Mouse (Mus musculus) MEL (cell line): ENCODE data around the gene Pik3r1. TPM values are rescaled to one million over a fixed set of nuclear protein-coding genes. Genes with fewer than 3 reads are reported as not detected.

Experiments used
- DNase-seq: peaks from one replicate; pipeline ENCODE4 v3.0.0; 2011; ENCODE audit warnings: low read depth, low spot score
- H3K27ac ChIP-seq: 2 replicates; pipeline ENCODE4 v1.5.1; 2012; ENCODE audit warnings: low read depth, mild to moderate bottlenecking, control low read depth, low read length, moderate library complexity; ENCODE audit not compliant: control insufficient read depth
- H3K27me3 ChIP-seq, 2 experiments: fragments of 150-350 bp in 1 of 2; sonication (generic) in 1 of 2; 2 replicates each; pipeline ENCODE4 v1.6.1; 2012; ENCODE audit warnings: low read length in 2 of 2, mild to moderate bottlenecking in 2 of 2, improper control_type of control experiment in 1 of 2, moderate library complexity in 1 of 2; ENCODE audit not compliant: insufficient read depth in 2 of 2, control insufficient read depth in 1 of 2
- H3K36me3 ChIP-seq, 2 experiments: 2 replicates each; pipeline ENCODE4 v1.6.1; 2012 to 2014; ENCODE audit warnings: low read length in 2 of 2, improper control_type of control experiment in 1 of 2, inconsistent platforms in 1 of 2, mild to moderate bottlenecking in 1 of 2; ENCODE audit not compliant: insufficient read depth in 2 of 2, control insufficient read depth in 1 of 2
- H3K4me1 ChIP-seq, 2 experiments: fragments of 150-350 bp in 1 of 2; sonication (generic) in 1 of 2; 2 replicates each; pipeline ENCODE4 v1.6.1; 2012; ENCODE audit warnings: low read length in 2 of 2, improper control_type of control experiment in 1 of 2, mild to moderate bottlenecking in 1 of 2; ENCODE audit not compliant: insufficient read depth in 2 of 2, control insufficient read depth in 1 of 2
- H3K4me3 ChIP-seq, 2 experiments: fragments of 150-350 bp in 1 of 2; sonication (generic) in 1 of 2; 2 replicates each; pipeline ENCODE4 v1.5.1; 2012; ENCODE audit warnings: low read depth in 2 of 2, low read length in 2 of 2, mild to moderate bottlenecking in 2 of 2, moderate library complexity in 2 of 2, control low read depth in 1 of 2, improper control_type of control experiment in 1 of 2; ENCODE audit not compliant: control insufficient read depth in 1 of 2, insufficient read depth in 1 of 2
- H3K79me2 ChIP-seq: 2 replicates; pipeline ENCODE4 v1.6.1; 2012; ENCODE audit warnings: mild to moderate bottlenecking, low read length, moderate library complexity; ENCODE audit not compliant: control insufficient read depth, poor library complexity, insufficient read depth
- H3K9ac ChIP-seq: 2 replicates; pipeline ENCODE4 v1.6.1; 2012; ENCODE audit warnings: low read depth, mild to moderate bottlenecking, control low read depth, low read length, moderate library complexity; ENCODE audit not compliant: control insufficient read depth, poor library complexity, severe bottlenecking
- H3K9me3 ChIP-seq: fragments of 150-350 bp; sonication (generic); replicated peaks from 2 replicates; pipeline ENCODE4 v1.6.1; 2012; ENCODE audit warnings: mild to moderate bottlenecking, low read length, improper control_type of control experiment, moderate library complexity; ENCODE audit not compliant: insufficient read depth
- CTCF ChIP-seq, 3 experiments: IDR thresholded peaks in 2 of 3; conservative IDR thresholded peaks in 1 of 3; 2 replicates each; pipeline ENCODE4 v1.5.1; 2011 to 2012; ENCODE audit warnings: low read length in 3 of 3, low read depth in 2 of 3, mild to moderate bottlenecking in 2 of 3, improper control_type of control experiment in 1 of 3, inconsistent platforms in 1 of 3, mixed read lengths in 1 of 3, moderate library complexity in 1 of 3; ENCODE audit not compliant: control insufficient read depth in 1 of 3, insufficient read depth in 1 of 3, poor library complexity in 1 of 3, severe bottlenecking in 1 of 3
- ELF1 ChIP-seq: IDR thresholded peaks from 2 replicates; pipeline ENCODE4 v1.6.1; 2014; ENCODE audit warnings: low read depth, mild to moderate bottlenecking, inconsistent platforms, low read length, improper control_type of control experiment, moderate library complexity
- EP300 ChIP-seq, 2 experiments: IDR thresholded peaks; 2 replicates each; pipeline ENCODE4 v1.6.1; 2011; ENCODE audit warnings: improper control_type of control experiment in 2 of 2, low read length in 2 of 2, low read depth in 1 of 2, mild to moderate bottlenecking in 1 of 2
- ETS1 ChIP-seq: IDR thresholded peaks from 2 replicates; pipeline ENCODE4 v1.6.1; 2012; ENCODE audit warnings: low read depth, mild to moderate bottlenecking, inconsistent platforms, low read length, improper control_type of control experiment, moderate library complexity
- GABPA ChIP-seq: IDR thresholded peaks from 2 replicates; pipeline ENCODE4 v1.6.1; 2012; ENCODE audit warnings: low read depth, mild to moderate bottlenecking, inconsistent platforms, low read length, improper control_type of control experiment, moderate library complexity
- GATA1 ChIP-seq: IDR thresholded peaks from 2 replicates; pipeline ENCODE4 v1.6.1; 2011; ENCODE audit warnings: low read depth, low read length, improper control_type of control experiment
- JUND ChIP-seq: IDR thresholded peaks from 2 replicates; pipeline ENCODE4 v1.6.1; 2011; ENCODE audit warnings: low read depth, mild to moderate bottlenecking, improper control_type of control experiment, low read length
- MAFK ChIP-seq: IDR thresholded peaks from 2 replicates; pipeline ENCODE4 v1.6.1; 2011; ENCODE audit warnings: low read depth, mild to moderate bottlenecking, low read length, improper control_type of control experiment, borderline replicate concordance
- MAZ ChIP-seq: IDR thresholded peaks from 2 replicates; pipeline ENCODE4 v1.6.1; 2012; ENCODE audit warnings: low read depth, mild to moderate bottlenecking, inconsistent platforms, low read length, improper control_type of control experiment
- MXI1 ChIP-seq: IDR thresholded peaks from 2 replicates; pipeline ENCODE4 v1.6.1; 2011; ENCODE audit warnings: mild to moderate bottlenecking, low read depth, low read length, improper control_type of control experiment
- NELFE ChIP-seq: IDR thresholded peaks from 2 replicates; pipeline ENCODE4 v1.6.1; 2011; ENCODE audit warnings: low read depth, low read length, improper control_type of control experiment
- NRF1 ChIP-seq: IDR thresholded peaks from 2 replicates; pipeline ENCODE4 v1.6.1; 2014; ENCODE audit warnings: low read depth, mild to moderate bottlenecking, inconsistent platforms, low read length, improper control_type of control experiment, moderate library complexity; ENCODE audit not compliant: poor library complexity, insufficient read depth, severe bottlenecking
- POLR2AphosphoS2 ChIP-seq: IDR thresholded peaks from 2 replicates; pipeline ENCODE4 v1.6.1; 2011; ENCODE audit warnings: low read length, improper control_type of control experiment
- SIN3A ChIP-seq: IDR thresholded peaks from 2 replicates; pipeline ENCODE4 v1.6.1; 2012; ENCODE audit warnings: low read length, improper control_type of control experiment, inconsistent platforms
- SMC3 ChIP-seq: IDR thresholded peaks from 2 replicates; pipeline ENCODE4 v1.6.1; 2011; ENCODE audit warnings: low read depth, low read length, improper control_type of control experiment
- TBP ChIP-seq: IDR thresholded peaks from 2 replicates; pipeline ENCODE4 v1.8.0; 2011; ENCODE audit warnings: low read depth, low read length, improper control_type of control experiment
- TCF12 ChIP-seq: IDR thresholded peaks from 2 replicates; pipeline ENCODE4 v1.6.1; 2014; ENCODE audit warnings: low read depth, mild to moderate bottlenecking, inconsistent platforms, low read length, improper control_type of control experiment, moderate library complexity
- USF2 ChIP-seq, 2 experiments: IDR thresholded peaks; 2 replicates each; pipeline ENCODE4 v1.6.1; 2011 to 2012; ENCODE audit warnings: improper control_type of control experiment in 2 of 2, low read length in 2 of 2, borderline replicate concordance in 1 of 2, inconsistent platforms in 1 of 2, low read depth in 1 of 2, mild to moderate bottlenecking in 1 of 2; ENCODE audit not compliant: insufficient read depth in 1 of 2
- ZC3H11A ChIP-seq: IDR thresholded peaks from 2 replicates; pipeline ENCODE4 v1.6.1; 2012; ENCODE audit warnings: low read depth, mild to moderate bottlenecking, inconsistent platforms, low read length, improper control_type of control experiment
- ZMIZ1 ChIP-seq: IDR thresholded peaks from 2 replicates; pipeline ENCODE4 v1.6.1; 2012; ENCODE audit warnings: low read depth, mild to moderate bottlenecking, inconsistent platforms, low read length, improper control_type of control experiment, moderate library complexity
- ZNF384 ChIP-seq: IDR thresholded peaks from 2 replicates; pipeline ENCODE4 v1.6.1; 2012; ENCODE audit warnings: low read depth, mild to moderate bottlenecking, inconsistent platforms, low read length, improper control_type of control experiment
- polyA plus RNA-seq, 2 experiments: library from polyadenylated mRNA; stranded (reverse) in 1 of 2; unstranded in 1 of 2; fragments of >175 nt in 1 of 2; fragments of >200 nt in 1 of 2; gene quantifications; 2 replicates each; pipeline versions ENCODE4 v1.2.1 to v1.2.4; 2012; ENCODE audit warnings: low replicate concordance in 2 of 2, low read depth in 1 of 2; ENCODE audit not compliant: insufficient read length in 2 of 2, insufficient read depth in 1 of 2, missing spikeins in 1 of 2
- total RNA-seq: library from RNA; depleted of rRNA; stranded (reverse); fragments of 300-350 nt; gene quantifications from 2 replicates; pipeline ENCODE4 v1.2.3, GENCODE M21; 2012

The Pik3r1 gene
- total and polyA plus RNA-seq, 3 experiments: 23.8 to 116 (median 41.4) TPM

DNA sequence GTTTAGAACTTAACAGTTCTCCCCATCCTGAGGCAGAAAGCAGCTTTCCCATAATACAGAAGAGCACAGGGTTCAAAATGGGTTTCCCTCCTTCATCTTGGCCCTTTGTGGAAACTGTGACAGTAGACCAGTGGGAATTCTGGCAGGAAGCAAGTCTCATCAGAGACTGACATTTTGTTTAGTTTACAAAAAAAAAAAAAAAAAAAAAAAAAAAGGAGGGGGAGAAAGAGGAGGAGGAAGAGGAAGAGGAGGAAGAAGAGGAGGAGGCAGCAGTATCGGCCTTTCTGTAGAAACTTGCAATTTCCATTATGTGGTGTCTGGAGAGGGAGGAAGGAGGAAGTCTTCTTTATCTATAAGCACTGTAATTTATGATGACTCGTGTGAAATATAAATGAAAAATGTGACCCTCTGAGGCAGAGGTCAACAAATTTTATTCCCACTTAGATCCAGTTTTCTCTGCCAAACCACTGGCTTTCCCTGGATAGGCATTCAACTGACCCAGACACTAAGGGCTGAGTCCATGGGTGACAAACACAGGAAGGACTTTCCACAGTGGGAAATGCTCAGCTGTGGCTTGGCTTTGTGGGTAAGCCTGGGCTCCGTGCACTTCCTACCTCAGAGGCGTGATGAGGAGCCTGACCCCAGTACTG, 28.2 kb downstream of the Pik3r1 start:
- Histone ChIP-seq H3K9me3 (no peaks in the 10 kb centered on the region), H3K9ac (0 out of 2 replicates have a peak overlapping the region, but pooled peaks have one; percentile 4), H3K27ac (peak overlapping the region; percentile 52; the same call in 1 of the 2 replicates), H3K79me2 (peaks cover 45% of the 10 kb centered on the region), H3K4me3 (no peak overlapping the region), H3K4me1 (peaks cover 6 to 24% of the 10 kb centered on the region in 2 experiments), H3K36me3 (peaks cover 6 to 40% of the 10 kb centered on the region in 2 experiments; a peak in 3 of 4 replicates), H3K27me3 (no peaks in the 10 kb centered on the region)
- TF ChIP-seq GATA1 (peak; percentile 64), SMC3 (no peak), ELF1 (0 out of 2 replicates have a peak, but pooled peaks have one; percentile 19), ZNF384 (peak; percentile 90), USF2 (IDR thresholded peaks at IDR 0.05; ENCODE audit: borderline replicate concordance in 1 of 2, insufficient read depth in 1 of 2, low read depth in 1 of 2, low read length in 2 of 2) (no peak), CTCF (IDR thresholded peaks at IDR 0.05 in 2 of 3, conservative IDR thresholded peaks at IDR 0.05 in 1 of 3; ENCODE audit: control insufficient read depth in 1 of 3, insufficient read depth in 1 of 3, low read depth in 2 of 3, low read length in 3 of 3, poor library complexity in 1 of 3, severe bottlenecking in 1 of 3) (no peak), ZC3H11A (no peak), MXI1 (peak; percentile 32; the same call in 1 of the 2 replicates), TCF12 (no peak), NELFE (no peak), TBP (no peak), SIN3A (peak; percentile 43; the same call in 1 of the 2 replicates), GABPA (no peak), EP300 (IDR thresholded peaks at IDR 0.05; ENCODE audit: low read depth in 1 of 2, low read length in 2 of 2) (peak; percentile 22 to 50; a peak in 2 of 4 replicates), ZMIZ1 (no peak), JUND (no peak), MAFK (peak; percentile 71; the same call in 1 of the 2 replicates)
- DNase-seq: peak; percentile 55

DNA sequence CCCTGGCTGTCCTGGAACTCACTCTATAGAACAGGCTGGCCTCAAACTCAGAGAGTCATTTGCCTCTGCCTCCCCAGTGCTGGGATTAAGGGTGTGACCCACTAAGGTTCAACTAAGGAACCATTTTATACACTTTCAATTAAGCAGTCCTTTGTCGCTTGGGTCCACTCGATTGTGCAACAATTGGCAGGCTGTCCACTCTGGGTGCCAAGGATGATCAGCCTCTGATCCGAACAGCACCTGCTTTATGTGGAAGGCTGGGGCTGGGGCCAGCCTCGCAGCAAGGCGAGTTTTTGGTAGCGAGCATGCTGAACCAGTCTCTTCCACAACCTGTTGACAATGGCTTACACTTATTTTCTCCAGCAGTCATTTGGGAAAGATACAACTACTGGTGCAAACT, 29.2 kb downstream of the Pik3r1 start:
- H3K27me3 ChIP-seq: no peaks in the 10 kb centered on the region
- H3K9ac ChIP-seq: no peak overlapping the region
- DNase-seq: no peak
- H3K4me3 ChIP-seq: no peak overlapping the region
- H3K4me1 ChIP-seq: peaks cover 4 to 24% of the 10 kb centered on the region in 2 experiments; a peak in 3 of 4 replicates
- TF ChIP-seq NRF1: no peak
- no peak for TF ChIP-seq POLR2AphosphoS2
- no peak for TF ChIP-seq ETS1
- no peak for TF ChIP-seq MAZ
- peaks cover 40% of the 10 kb centered on the region for H3K79me2 ChIP-seq
- H3K36me3 ChIP-seq: peaks cover 2 to 32% of the 10 kb centered on the region in 2 experiments; a peak in 3 of 4 replicates
- no peaks in the 10 kb centered on the region for H3K9me3 ChIP-seq
- no peak overlapping the region for H3K27ac ChIP-seq
